Comparison of ENCODE assay signal across 8 mouse cellular contexts in the genomic region with DNA sequence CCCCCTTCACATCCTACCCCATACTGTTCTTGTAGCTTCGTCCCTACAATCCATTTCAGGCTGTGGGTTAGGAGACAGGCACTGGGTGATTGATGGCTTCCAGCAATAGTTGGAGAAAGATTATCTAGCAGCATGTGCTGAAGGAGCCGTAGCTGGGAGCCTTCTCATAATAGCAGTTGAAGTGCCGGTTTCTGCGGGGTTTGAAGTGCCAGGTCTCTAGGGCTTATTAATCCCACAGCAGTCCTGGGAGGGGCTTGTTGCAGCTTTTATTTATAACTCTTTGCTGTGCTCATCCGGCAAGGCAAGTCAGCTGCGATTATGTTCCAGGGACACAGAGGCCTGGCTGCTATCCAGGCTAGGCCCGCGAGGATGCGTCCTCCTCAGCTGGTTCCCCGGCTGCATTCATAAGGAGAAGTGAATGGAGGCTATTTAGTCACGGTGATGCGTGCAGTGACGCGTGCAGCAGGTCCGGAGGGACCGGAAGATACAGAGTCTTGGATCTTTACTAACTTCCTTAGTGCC.
DNase-seq lines count a peak whose midpoint lies in the region; ATAC-seq and TF ChIP-seq lines count a peak whose summit lies in the region.

No protein-coding gene starts in this region.

- no peaks in the 10 kb centered on the region for H3K27me3 ChIP-seq in intestine, embryonic 15.5 days (replicated peaks)
- H3K27me3 ChIP-seq in limb, embryonic 14.5 days (ENCODE audit: control insufficient read depth, insufficient read depth, low read length) = no peaks in the 10 kb centered on the region

- DNase-seq in cerebellum, adult 11 months = peak; percentile 20
- no peak for DNase-seq in cerebellum, adult 8-10 months
- peak; percentile 42 for DNase-seq in embryo, embryonic 10.5 days (ENCODE audit: low spot score)
- DNase-seq in gastrocnemius, postnatal 25 days = peak; percentile 76
- DNase-seq in limb, embryonic 14.5 days (ENCODE audit: low spot score) = no peak
- DNase-seq in retina, postnatal 7 days (ENCODE audit: low read depth, low spot score) = peak; percentile 31

- no peak overlapping the region for H3K9ac ChIP-seq in intestine, embryonic 15.5 days
- H3K9ac ChIP-seq in limb, embryonic 14.5 days (ENCODE audit: low read depth, low read length, severe bottlenecking) = no peak overlapping the region

- ATAC-seq in intestine, embryonic 15.5 days = peak; percentile 47
- 0 out of 2 replicates have a peak, but pooled peaks have one; percentile 37 for ATAC-seq in limb, embryonic 14.5 days (ENCODE audit: low FRiP score, low read depth)
- no peak for ATAC-seq in megakaryocyte-erythroid progenitor cell, adult 5-6 weeks (replicated peaks; ENCODE audit: low FRiP score, low TSS enrichment, poor library complexity, severe bottlenecking)

- no peak for TF ChIP-seq POLR2A in limb, embryonic 14.5 days (IDR thresholded peaks at IDR 0.05; ENCODE audit: borderline replicate concordance, extremely low read depth, insufficient read depth, insufficient read length)

- no peaks in the 10 kb centered on the region for H3K4me1 ChIP-seq in intestine, embryonic 15.5 days (replicated peaks)
- H3K4me1 ChIP-seq in limb, embryonic 14.5 days (ENCODE audit: control insufficient read depth, insufficient read depth, low read length) = peaks cover 6% of the 10 kb centered on the region; the same call in 1 of the 2 replicates

- H3K4me3 ChIP-seq in intestine, embryonic 15.5 days (replicated peaks) = no peak overlapping the region
- H3K4me3 ChIP-seq in limb, embryonic 14.5 days (replicated peaks; ENCODE audit: low read length) = no peak overlapping the region

- H3K9me3 ChIP-seq in intestine, embryonic 15.5 days = no peaks in the 10 kb centered on the region
- no peaks in the 10 kb centered on the region for H3K9me3 ChIP-seq in limb, embryonic 14.5 days (ENCODE audit: control insufficient read depth, low read length)

- WGBS in intestine, embryonic 15.5 days = 38% methylated on average over 16 of the region's 16 CpGs
- 48% methylated on average over 16 of the region's 16 CpGs for WGBS in limb, embryonic 14.5 days

- peak overlapping the region; percentile 24; the same call in 1 of the 2 replicates for H3K4me2 ChIP-seq in intestine, embryonic 15.5 days (replicated peaks)
- H3K4me2 ChIP-seq in limb, embryonic 14.5 days (replicated peaks; ENCODE audit: low read depth, low read length, severe bottlenecking) = no peak overlapping the region

- no peaks in the 10 kb centered on the region for H3K36me3 ChIP-seq in intestine, embryonic 15.5 days
- no peaks in the 10 kb centered on the region for H3K36me3 ChIP-seq in limb, embryonic 14.5 days (ENCODE audit: control insufficient read depth, insufficient read depth, low read length)

- H3K27ac ChIP-seq in intestine, embryonic 15.5 days = no peak overlapping the region
- no peak overlapping the region for H3K27ac ChIP-seq in limb, embryonic 14.5 days (replicated peaks; ENCODE audit: low read depth, low read length)

Comparison
In these comparisons a context has a peak if more than half of its experiments do, and no peak if none do; other contexts are left out.
1. DNase-seq: peak in cerebellum, adult 11 months (single experiment), embryo, embryonic 10.5 days (single experiment), gastrocnemius, postnatal 25 days (single experiment) and retina, postnatal 7 days (single experiment); none in cerebellum, adult 8-10 months (single experiment) and limb, embryonic 14.5 days (single experiment).